ENCODE assay signal across 9 mouse cellular contexts in genomic region chr8:74935308-74935707, GRCm38 (mm10). TPM values are rescaled to one million over a fixed set of nuclear protein-coding genes. Genes with fewer than 3 reads are reported as not detected.
DNase-seq lines count a peak whose midpoint lies in the region; ATAC-seq and TF ChIP-seq lines count a peak whose summit lies in the region.
"Had no signal": no experiment of that assay in that cellular context is flagged by ENCODE, and none has a peak within 500 bp of the region (broad histone marks: within the 10 kb centered on the region; RNA-seq: fewer than 3 reads in every experiment).

No protein-coding gene starts in this region.

- intact Hi-C loops in gastrocnemius, postnatal 36 days (cut with DNase I) = no loop called here

- no peak for TF ChIP-seq POLR2A in bone marrow macrophage, adult 2 months (IDR thresholded peaks at IDR 0.05; ENCODE audit: borderline replicate concordance, low read depth, low read length)
- TF ChIP-seq POLR2A in embryonic fibroblast, embryonic 13.5 days (IDR thresholded peaks at IDR 0.05; ENCODE audit: low read depth, low read length) = no peak
- TF ChIP-seq POLR2A in small intestine, adult 2 months (IDR thresholded peaks at IDR 0.05; ENCODE audit: low read depth, low read length) = no peak

- DNase-seq in gastrocnemius, postnatal 10 days = peak; percentile 49
- no peak for DNase-seq in gastrocnemius, postnatal 36 days
- peak; percentile 15 to 46 for DNase-seq in layer of hippocampus, postnatal 36 days

- peak; percentile 73 for TF ChIP-seq CTCF in bone marrow macrophage, adult 2 months (IDR thresholded peaks at IDR 0.05; ENCODE audit: low read depth, low read length)
- peak; percentile 52; the same call in 1 of the 2 replicates for TF ChIP-seq CTCF in embryonic fibroblast, embryonic 13.5 days (IDR thresholded peaks at IDR 0.05; ENCODE audit: borderline replicate concordance, insufficient read depth, low read length)
- peak; percentile 80; the same call in 1 of the 2 replicates for TF ChIP-seq CTCF in small intestine, adult 2 months (IDR thresholded peaks at IDR 0.05; ENCODE audit: extremely low read depth, insufficient read length, insufficient replicate concordance, low read depth, low read length)

- no peak overlapping the region for H3K4me2 ChIP-seq in hindbrain, embryonic 12.5 days (replicated peaks)

- peak; percentile 73 for ATAC-seq in hindbrain, embryonic 12.5 days (ENCODE audit: low FRiP score)
- peak; percentile 90 for ATAC-seq in megakaryocyte progenitor cell, adult 5-6 weeks (replicated peaks; ENCODE audit: poor library complexity)

- 26% methylated on average over 6 of the region's 6 CpGs for WGBS in hindbrain, embryonic 12.5 days
- 34% methylated on average over 6 of the region's 6 CpGs for WGBS in small intestine, adult 2 months

- H3K36me3 ChIP-seq in hindbrain, embryonic 12.5 days = no peaks in the 10 kb centered on the region
- no peaks in the 10 kb centered on the region for H3K36me3 ChIP-seq in small intestine, adult 2 months (ENCODE audit: control insufficient read depth, insufficient read depth, low read length)

- no peak overlapping the region for H3K4me3 ChIP-seq in bone marrow macrophage, adult 2 months (ENCODE audit: insufficient read depth, low read length)
- H3K4me3 ChIP-seq in embryonic fibroblast, embryonic 13.5 days (ENCODE audit: insufficient read depth, low read length) = no peak overlapping the region
- no peak overlapping the region for H3K4me3 ChIP-seq in hindbrain, embryonic 12.5 days
- H3K4me3 ChIP-seq in small intestine, adult 2 months (ENCODE audit: low read depth, low read length) = no peak overlapping the region
- H3K4me3 ChIP-seq: megakaryocyte, embryonic 14.5 days had no signal

- H3K9me3 ChIP-seq in hindbrain, embryonic 12.5 days (replicated peaks) = no peaks in the 10 kb centered on the region
- H3K9me3 ChIP-seq: megakaryocyte, embryonic 14.5 days had no signal

- no peaks in the 10 kb centered on the region for H3K27me3 ChIP-seq in hindbrain, embryonic 12.5 days
- H3K27me3 ChIP-seq in small intestine, adult 2 months (ENCODE audit: control insufficient read depth, insufficient read depth, low read length) = no peaks in the 10 kb centered on the region
- H3K27me3 ChIP-seq: megakaryocyte, embryonic 14.5 days had no signal

- no peak overlapping the region for H3K9ac ChIP-seq in hindbrain, embryonic 12.5 days

- no peak overlapping the region for H3K27ac ChIP-seq in bone marrow macrophage, adult 2 months (ENCODE audit: insufficient read depth, low read depth, low read length)
- no peak overlapping the region for H3K27ac ChIP-seq in embryonic fibroblast, embryonic 13.5 days (ENCODE audit: insufficient read depth, low read length)
- no peak overlapping the region for H3K27ac ChIP-seq in hindbrain, embryonic 12.5 days
- no peak overlapping the region for H3K27ac ChIP-seq in small intestine, adult 2 months (ENCODE audit: insufficient read depth, low read depth, low read length)

- H3K4me1 ChIP-seq in bone marrow macrophage, adult 2 months (ENCODE audit: control insufficient read depth, insufficient read depth, low read length) = no peaks in the 10 kb centered on the region
- H3K4me1 ChIP-seq in embryonic fibroblast, embryonic 13.5 days (ENCODE audit: control insufficient read depth, insufficient read depth, low read length) = no peaks in the 10 kb centered on the region
- no peaks in the 10 kb centered on the region for H3K4me1 ChIP-seq in hindbrain, embryonic 12.5 days
- H3K4me1 ChIP-seq in small intestine, adult 2 months (ENCODE audit: control insufficient read depth, insufficient read depth, insufficient read length, low read length) = no peaks in the 10 kb centered on the region; the same call in 1 of the 2 replicates
- H3K4me1 ChIP-seq: megakaryocyte, embryonic 14.5 days had no signal

RNA-seq across cellular contexts. Expression of gene Hmgxb4, which starts 57.8 kb away (rescaled TPM):
- 10 to 100 TPM; 11.8 to 17.3 TPM for total RNA-seq in gastrocnemius, postnatal 10 days (2021)
- 1 to 10 TPM; 7.0 to 7.4 TPM for total RNA-seq in gastrocnemius, postnatal 36 days (2021)
- 21.9 and 24.1 TPM in 2 replicates for polyA plus RNA-seq in bone marrow macrophage, adult 2 months (2012; ENCODE audit: insufficient read depth, insufficient read length, missing spikeins)
- 31.1 and 46.7 TPM in 2 replicates for polyA plus RNA-seq in embryonic fibroblast, embryonic 13.5 days (2011; ENCODE audit: insufficient read length, low read depth, missing spikeins)
- 38.1 and 41.3 TPM in 2 replicates for polyA plus RNA-seq in hindbrain, embryonic 12.5 days (2016; fragmentation: Nextera tagmentation; extraction: Ambion mirVana)
- 10 to 100 TPM; 24.5 to 26.3 TPM for total RNA-seq in layer of hippocampus, postnatal 36 days (2021)
- total RNA-seq in megakaryocyte progenitor cell, adult 5-6 weeks (2015) = 33.8 and 42.0 TPM in 2 replicates
- total RNA-seq in megakaryocyte progenitor cell, adult 5-6 weeks (2017) = 70.8 and 74.8 TPM in 2 replicates
- 2.0 and 3.9 TPM in 2 replicates for polyA plus RNA-seq in small intestine, adult 2 months (2012; rRNA removed)

Comparison
In these comparisons a context has a peak if more than half of its experiments do, and no peak if none do; other contexts are left out.
1. DNase-seq: peak in gastrocnemius, postnatal 10 days (single experiment) and layer of hippocampus, postnatal 36 days (2 of 2); none in gastrocnemius, postnatal 36 days (0 of 2).
2. Peak in every context shown above with its lines, with median percentiles within 50 percentile points of each other: CTCF ChIP-seq.